Mouse (Mus musculus) layer of hippocampus, adult 6 months (tissue): ENCODE measurements around the gene Sfxn5. TPM values are rescaled to one million over a fixed set of nuclear protein-coding genes. Genes with fewer than 3 reads are reported as not detected.

Source experiments
- long read RNA-seq, 2 experiments: library from polyadenylated mRNA; unstranded; transcript quantifications; one replicate each; pipeline ENCODE4 v2.0.0; 2019 to 2020
- microRNA-seq: library from miRNA; unstranded; fragments of <30 nt; microRNA quantifications from one replicate; pipeline ENCODE4 v1.2.0, GENCODE M21; 2020
- polyA plus RNA-seq: library from polyadenylated mRNA; unstranded; fragments of <200 nt; fragmentation: Nextera tagmentation; gene quantifications from 2 replicates; pipeline ENCODE4 v1.2.3, GENCODE M21; 2021

Gene Sfxn5
- polyA plus RNA-seq, result 232 and 411 TPM in 2 replicates
- long read RNA-seq, experiment 1, full-length matches to known transcripts, result 12 of 392 reads
- long read RNA-seq, experiment 1, partial matches to known transcripts, result 1 of 392 reads
- long read RNA-seq, experiment 1, other reads (novel, unspliced or antisense), result 379 of 392 reads
- long read RNA-seq, experiment 2, full-length matches to known transcripts, result 93 of 115 reads
- long read RNA-seq, experiment 2, partial matches to known transcripts, result 13 of 115 reads
- long read RNA-seq, experiment 2, other reads (novel, unspliced or antisense), result 9 of 115 reads

GRCm38 (mm10) chr6:85333000-85333669, at the start of gene Sfxn5:
Gene Sfxn5, minus strand, starts transcription at chr6:85333422.

GRCm38 (mm10) chr6:85373951-85374733, 40.9 kb upstream of the Sfxn5 start, which contains the start of gene Rab11fip5:
Gene Rab11fip5, minus strand, starts transcription at chr6:85374634.

GRCm38 (mm10) chr6:85187340-85188211, 145.6 kb downstream of the Sfxn5 start, which contains the start of gene Emx1:
Gene Emx1, plus strand, starts transcription at chr6:85187438.

Small RNA genes lying within 50 kb of the gene (microRNA-seq; reads per million reads assigned to microRNA genes)
- not detected for gene Mir705

Other genes starting within 250 kb of the Sfxn5 start
- 111 and 117 TPM in 2 replicates for gene Spr, start 195.7 kb downstream of the Sfxn5 start, polyA plus RNA-seq
- 11.5 and 14.1 TPM in 2 replicates for gene Emx1, start 146.0 kb downstream of the Sfxn5 start, polyA plus RNA-seq
- gene Rab11fip5, start 41.2 kb upstream of the Sfxn5 start, polyA plus RNA-seq, result 7.0 and 7.7 TPM in 2 replicates
- gene Noto, start 90.5 kb upstream of the Sfxn5 start, polyA plus RNA-seq, result not detected in 2 replicates
- gene Smyd5, start 98.6 kb upstream of the Sfxn5 start, polyA plus RNA-seq, result 23.2 and 24.0 TPM in 2 replicates
- 364 and 375 TPM in 2 replicates for gene Cct7, start 118.1 kb upstream of the Sfxn5 start, polyA plus RNA-seq
- 21.4 and 23.7 TPM in 2 replicates for gene Pradc1, start 118.5 kb upstream of the Sfxn5 start, polyA plus RNA-seq
- gene Fbxo41, start 169.6 kb upstream of the Sfxn5 start, polyA plus RNA-seq, result 8.3 and 10.5 TPM in 2 replicates
- gene Egr4, start 180.2 kb upstream of the Sfxn5 start, polyA plus RNA-seq, result 22.2 and 26.3 TPM in 2 replicates